Comparison of ENCODE assay signal across 9 mouse cellular contexts in genomic region chrX:101981450-101981849, GRCm38 (mm10).
DNase-seq lines count a peak whose midpoint lies in the region.
"Had no signal": no experiment of that assay in that cellular context is flagged by ENCODE, and none has a peak within 500 bp of the region (broad histone marks: within the 10 kb centered on the region; RNA-seq: fewer than 3 reads in every experiment).

No protein-coding gene starts in this region.

- peak; percentile 40 for DNase-seq in heart, postnatal 4 days
- DNase-seq in heart, adult 11 months: no peak
- peak; percentile 10 for DNase-seq in thymus, postnatal 0 days (ENCODE audit: low spot score)
- no peak for DNase-seq in thymus, postnatal 10 days (ENCODE audit: low spot score in 2 of 2)
- DNase-seq in c-Kit-positive CD71-positive TER-119-negative erythroid progenitor cells, embryonic 14.5 days (ENCODE audit: low read depth): peak; percentile 4
- DNase-seq in thymus, postnatal 4 days: peak; percentile 32
- DNase-seq in right cerebral cortex, postnatal 36 days (ENCODE audit: low spot score in 2 of 2): no peak
- no peak for DNase-seq in frontal cortex, postnatal 10 days (ENCODE audit: low spot score in 2 of 2)
- DNase-seq: adrenal gland, adult 8-10 months had no signal

Comparison
In these comparisons a context has a peak if more than half of its experiments do, and no peak if none do; other contexts are left out.
1. DNase-seq: peak in heart, postnatal 4 days (single experiment), thymus, postnatal 0 days (single experiment), c-Kit-positive CD71-positive TER-119-negative erythroid progenitor cells, embryonic 14.5 days (single experiment) and thymus, postnatal 4 days (single experiment); none in heart, adult 11 months (single experiment), thymus, postnatal 10 days (0 of 2), right cerebral cortex, postnatal 36 days (0 of 2) and frontal cortex, postnatal 10 days (0 of 2).